Mouse (Mus musculus): Measurements from ENCODE around the gene Ngdn. TPM values are rescaled to one million over a fixed set of nuclear protein-coding genes. Genes with fewer than 3 reads are reported as not detected.
"Not testable (repeated sequence)": the region's sequence is repeated elsewhere in the genome, so short reads cannot be mapped to it uniquely, and the experiment has no call there.

The Ngdn gene
- polyA plus RNA-seq, 1 experiment from 2014 or later: 92.8 TPM

DNA sequence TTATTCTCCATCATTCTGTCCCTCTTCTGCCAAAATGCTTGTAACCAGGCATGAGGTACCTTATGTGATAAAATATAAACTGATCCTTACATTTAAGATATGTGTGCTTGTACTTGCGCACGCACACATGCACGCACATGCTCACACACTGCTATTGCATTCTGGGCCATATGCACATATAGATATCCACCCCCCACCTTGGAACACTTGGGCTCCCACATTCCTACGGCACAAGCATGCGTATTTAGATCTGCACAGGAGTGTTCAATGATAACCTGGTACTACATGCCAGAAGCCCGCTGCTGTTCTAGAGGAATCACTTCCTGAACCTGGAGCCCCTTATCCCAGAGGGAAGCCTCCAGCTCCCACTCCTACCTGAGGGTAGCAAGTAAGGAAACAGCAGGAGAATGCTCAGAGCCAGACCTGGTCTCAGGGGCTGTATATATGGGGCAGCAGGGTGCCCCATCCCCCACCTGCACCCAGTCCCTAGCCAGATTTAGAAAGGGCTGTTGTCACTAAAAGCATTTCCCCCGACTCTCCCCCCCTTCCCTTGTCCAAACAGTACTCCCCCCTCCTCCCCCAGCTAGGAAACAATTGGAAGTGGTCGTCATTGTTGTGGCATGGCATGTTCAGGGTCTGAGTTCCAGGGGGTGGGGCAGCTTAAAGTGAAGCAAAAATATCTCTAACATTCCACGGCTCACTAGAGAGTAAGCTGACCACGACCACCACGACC lies 21.0 kb upstream of the Ngdn start, which contains the start of gene Myh7:
TSS of gene Myh7 (minus strand) at position 491 of the 733 bp plus-strand sequence.
- ATAC-seq (replicated peaks; ENCODE audit: insufficient number of reproducible peaks, low FRiP score, low TSS enrichment, low read depth) (no peak), DNase-seq (ENCODE audit: low spot score) (no peak)
- no peaks in the 10 kb centered on the region for H3K36me3 ChIP-seq (replicated peaks; ENCODE audit: control insufficient read depth, insufficient read depth, low read depth, low read length)
- no peak within 1 kb of the TSS for H3K4me2 ChIP-seq (ENCODE audit: low read depth, low read length)
- peaks cover 3% of the 10 kb centered on the region for H3K4me1 ChIP-seq (ENCODE audit: control insufficient read depth, insufficient read depth, low read length)
- no peak within 1 kb of the TSS for H3K4me3 ChIP-seq (ENCODE audit: low read depth, low read length)
- no peaks in the 10 kb centered on the region for H3K9me3 ChIP-seq (replicated peaks; ENCODE audit: control insufficient read depth, low read length)
- WGBS: 52% methylated on average over 11 of the region's 11 CpGs
- H3K27me3 ChIP-seq (ENCODE audit: control insufficient read depth, insufficient read depth, low read length): no peaks in the 10 kb centered on the region
- peak within 1 kb of the TSS; percentile 22; the same call in 1 of the 2 replicates for H3K9ac ChIP-seq (replicated peaks; ENCODE audit: low read length)
- H3K27ac ChIP-seq (replicated peaks; ENCODE audit: low read depth, low read length): peak within 1 kb of the TSS; percentile 41; the same call in 1 of the 2 replicates

DNA sequence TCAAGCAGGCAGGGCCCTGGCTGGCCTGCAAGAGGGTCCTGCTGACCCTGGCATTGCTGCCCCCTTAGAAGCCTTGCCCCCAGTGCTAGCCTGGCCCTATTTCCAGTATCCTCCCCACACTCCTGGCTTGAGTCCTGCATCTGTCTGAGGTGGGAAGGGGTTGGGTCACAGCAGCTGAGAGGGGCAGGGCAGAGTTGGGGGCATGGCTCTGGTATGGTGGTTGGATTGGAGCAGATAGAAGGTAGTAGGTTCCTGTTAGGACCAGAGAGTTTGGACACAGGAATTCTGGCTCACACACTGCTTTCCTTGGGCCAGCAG lies 20.4 kb upstream of the Ngdn start:
- Histone ChIP-seq H3K4me3 (ENCODE audit: low read depth, low read length) (no peak overlapping the region), H3K36me3 (replicated peaks; ENCODE audit: control insufficient read depth, insufficient read depth, low read depth, low read length) (no peaks in the 10 kb centered on the region), H3K9ac (replicated peaks; ENCODE audit: low read length) (no peak overlapping the region), H3K27ac (replicated peaks; ENCODE audit: low read depth, low read length) (0 out of 2 replicates have a peak overlapping the region, but pooled peaks have one; percentile 41), H3K4me1 (ENCODE audit: control insufficient read depth, insufficient read depth, low read length) (peaks cover 3% of the 10 kb centered on the region), H3K4me2 (ENCODE audit: low read depth, low read length) (no peak overlapping the region), H3K9me3 (replicated peaks; ENCODE audit: control insufficient read depth, low read length) (no peaks in the 10 kb centered on the region), H3K27me3 (ENCODE audit: control insufficient read depth, insufficient read depth, low read length) (no peaks in the 10 kb centered on the region)
- no peak for ATAC-seq (replicated peaks; ENCODE audit: insufficient number of reproducible peaks, low FRiP score, low TSS enrichment, low read depth)
- no peak for DNase-seq (ENCODE audit: low spot score)

DNA sequence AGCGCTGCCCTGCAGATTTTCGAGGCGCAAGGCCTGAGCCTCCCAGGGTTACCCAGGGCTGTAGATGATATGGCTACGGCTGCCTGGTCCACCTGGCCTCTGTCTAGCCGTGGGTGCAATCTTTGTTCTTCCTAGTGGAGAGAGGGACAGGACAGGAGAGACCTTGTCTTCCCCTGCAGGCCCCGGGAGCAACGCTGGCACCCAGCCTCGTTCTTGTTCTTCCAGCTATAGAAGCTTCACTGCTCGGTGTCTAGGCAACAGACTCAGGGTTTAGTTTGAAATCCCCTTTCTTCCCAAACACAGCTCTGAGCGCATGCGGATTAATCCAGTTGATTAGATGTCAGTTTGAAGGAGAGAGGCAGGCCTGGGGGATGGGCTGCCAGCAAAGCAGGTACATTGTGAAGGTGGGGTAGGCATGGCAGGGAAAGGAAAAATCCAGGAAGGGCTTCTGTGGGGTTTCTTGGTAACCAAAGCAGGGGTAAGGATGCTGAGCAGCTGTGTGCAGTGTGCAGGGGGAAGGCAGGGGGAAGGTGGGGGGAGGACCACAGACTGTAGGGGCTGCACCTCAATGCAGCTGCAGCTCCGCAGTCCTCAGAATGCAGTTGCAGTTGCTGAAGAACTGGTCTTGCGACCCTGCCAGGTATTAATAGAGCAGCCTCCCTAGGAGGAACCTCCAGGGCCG lies 19.7 kb upstream of the Ngdn start:
- Histone ChIP-seq H3K27me3 (ENCODE audit: control insufficient read depth, insufficient read depth, low read length) (no peaks in the 10 kb centered on the region), H3K4me3 (ENCODE audit: low read depth, low read length) (no peak overlapping the region), H3K9ac (replicated peaks; ENCODE audit: low read length) (peak overlapping the region; percentile 22; the same call in 1 of the 2 replicates), H3K4me2 (ENCODE audit: low read depth, low read length) (no peak overlapping the region), H3K27ac (replicated peaks; ENCODE audit: low read depth, low read length) (peak overlapping the region; percentile 41), H3K9me3 (replicated peaks; ENCODE audit: control insufficient read depth, low read length) (no peaks in the 10 kb centered on the region), H3K36me3 (replicated peaks; ENCODE audit: control insufficient read depth, insufficient read depth, low read depth, low read length) (no peaks in the 10 kb centered on the region), H3K4me1 (ENCODE audit: control insufficient read depth, insufficient read depth, low read length) (peaks cover 3% of the 10 kb centered on the region)
- DNase-seq (ENCODE audit: low spot score) (peak; percentile 49), ATAC-seq (replicated peaks; ENCODE audit: insufficient number of reproducible peaks, low FRiP score, low TSS enrichment, low read depth) (peak; percentile 40; the same call in 1 of the 2 replicates)
- WGBS: 36% methylated on average over 14 of the region's 14 CpGs

DNA sequence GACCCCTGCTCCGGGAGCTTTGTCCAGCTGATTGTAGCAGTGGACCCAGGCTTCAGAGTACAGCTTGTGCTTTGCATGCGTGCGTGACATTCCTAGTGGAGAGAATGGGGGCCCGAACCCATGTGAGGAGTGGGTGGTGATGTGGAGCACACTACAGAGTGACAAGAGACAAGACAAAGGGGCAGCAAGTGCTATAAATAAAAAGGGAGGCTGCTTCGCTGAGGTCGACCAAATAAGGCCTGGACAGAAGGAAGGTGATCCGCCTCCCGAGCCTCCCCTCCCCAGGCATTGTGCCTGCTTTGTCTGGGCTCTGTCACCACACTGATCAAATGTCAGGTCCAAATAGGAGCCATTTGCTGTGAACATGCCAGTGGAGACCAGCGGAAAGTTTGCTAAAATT lies 18.5 kb upstream of the Ngdn start:
- peak; percentile 23 for DNase-seq (ENCODE audit: low spot score)
- H3K36me3 ChIP-seq (replicated peaks; ENCODE audit: control insufficient read depth, insufficient read depth, low read depth, low read length): no peaks in the 10 kb centered on the region

DNA sequence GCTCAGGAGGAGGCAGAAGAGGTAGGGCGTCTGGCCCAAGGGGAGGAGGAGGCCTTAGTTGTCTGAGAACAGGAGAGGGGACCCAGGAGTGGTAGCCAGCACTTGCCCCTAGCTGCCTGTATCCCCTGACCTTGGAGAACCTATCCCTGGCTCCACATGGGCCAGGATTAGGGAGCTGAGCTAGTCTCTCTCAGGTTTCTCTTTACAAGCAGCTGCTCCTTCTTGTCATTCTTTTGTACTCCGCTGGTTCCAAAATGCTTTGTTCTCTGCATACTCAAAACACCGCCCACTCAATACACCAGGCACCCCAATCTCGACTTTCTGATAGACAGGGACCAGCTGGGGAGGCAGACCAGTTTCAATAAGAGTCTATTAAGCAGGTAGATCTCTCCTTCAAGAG lies 18.0 kb upstream of the Ngdn start:
- no peak overlapping the region for H3K9ac ChIP-seq (replicated peaks; ENCODE audit: low read length)
- ATAC-seq (replicated peaks; ENCODE audit: insufficient number of reproducible peaks, low FRiP score, low TSS enrichment, low read depth) (peak; percentile 51; the same call in 1 of the 2 replicates), DNase-seq (ENCODE audit: low spot score) (peak; percentile 30)
- H3K27me3 ChIP-seq (ENCODE audit: control insufficient read depth, insufficient read depth, low read length): no peaks in the 10 kb centered on the region
- 45% methylated on average over 4 of the region's 4 CpGs for WGBS
- no peaks in the 10 kb centered on the region for H3K36me3 ChIP-seq (replicated peaks; ENCODE audit: control insufficient read depth, insufficient read depth, low read depth, low read length)
- H3K27ac ChIP-seq (replicated peaks; ENCODE audit: low read depth, low read length): peak overlapping the region; percentile 54
- no peaks in the 10 kb centered on the region for H3K9me3 ChIP-seq (replicated peaks; ENCODE audit: control insufficient read depth, low read length)
- H3K4me2 ChIP-seq (ENCODE audit: low read depth, low read length): no peak overlapping the region
- no peak overlapping the region for H3K4me3 ChIP-seq (ENCODE audit: low read depth, low read length)
- H3K4me1 ChIP-seq (ENCODE audit: control insufficient read depth, insufficient read depth, low read length): peaks cover 3% of the 10 kb centered on the region

More for the DNA sequence above, 18.5 kb upstream of the Ngdn start:
- 47% methylated on average over 9 of the region's 9 CpGs for WGBS
- H3K27me3 ChIP-seq (ENCODE audit: control insufficient read depth, insufficient read depth, low read length): no peaks in the 10 kb centered on the region
- H3K9ac ChIP-seq (replicated peaks; ENCODE audit: low read length): no peak overlapping the region
- peak; percentile 25 for ATAC-seq (replicated peaks; ENCODE audit: insufficient number of reproducible peaks, low FRiP score, low TSS enrichment, low read depth)
- no peak overlapping the region for H3K4me2 ChIP-seq (ENCODE audit: low read depth, low read length)
- H3K4me1 ChIP-seq (ENCODE audit: control insufficient read depth, insufficient read depth, low read length): peaks cover 3% of the 10 kb centered on the region
- H3K27ac ChIP-seq (replicated peaks; ENCODE audit: low read depth, low read length): peak overlapping the region; percentile 54
- H3K4me3 ChIP-seq (ENCODE audit: low read depth, low read length): no peak overlapping the region
- H3K9me3 ChIP-seq (replicated peaks; ENCODE audit: control insufficient read depth, low read length): no peaks in the 10 kb centered on the region

DNA sequence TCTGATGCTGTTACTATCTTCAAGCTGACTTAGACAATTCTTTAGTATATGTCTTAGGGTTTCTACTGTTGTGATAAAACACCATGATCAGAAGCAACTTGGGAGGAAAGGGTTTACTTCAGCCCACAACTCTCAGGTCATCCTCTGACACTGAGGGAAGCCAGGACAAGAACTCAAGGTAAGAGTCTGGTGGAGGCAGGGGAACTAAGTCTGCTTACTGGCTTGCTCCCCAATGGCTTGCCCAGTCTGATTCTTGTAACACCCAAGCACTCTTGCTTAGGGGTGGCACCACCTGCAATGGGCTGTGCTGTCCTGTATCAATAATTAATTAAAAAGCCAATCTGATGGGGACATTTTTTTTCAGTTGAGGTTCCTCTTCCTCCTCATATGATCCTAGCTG lies 16.6 kb upstream of the Ngdn start:
- Histone ChIP-seq H3K4me3 (ENCODE audit: low read depth, low read length) (no peak overlapping the region), H3K27ac (replicated peaks; ENCODE audit: low read depth, low read length) (no peak overlapping the region), H3K4me2 (ENCODE audit: low read depth, low read length) (no peak overlapping the region), H3K9ac (replicated peaks; ENCODE audit: low read length) (no peak overlapping the region), H3K4me1 (ENCODE audit: control insufficient read depth, insufficient read depth, low read length) (peaks cover 3% of the 10 kb centered on the region), H3K9me3 (replicated peaks; ENCODE audit: control insufficient read depth, low read length) (no peaks in the 10 kb centered on the region), H3K36me3 (replicated peaks; ENCODE audit: control insufficient read depth, insufficient read depth, low read depth, low read length) (no peaks in the 10 kb centered on the region), H3K27me3 (ENCODE audit: control insufficient read depth, insufficient read depth, low read length) (no peaks in the 10 kb centered on the region)
- ATAC-seq (replicated peaks; ENCODE audit: insufficient number of reproducible peaks, low FRiP score, low TSS enrichment, low read depth) (no peak), DNase-seq (ENCODE audit: low spot score) (no peak)

DNA sequence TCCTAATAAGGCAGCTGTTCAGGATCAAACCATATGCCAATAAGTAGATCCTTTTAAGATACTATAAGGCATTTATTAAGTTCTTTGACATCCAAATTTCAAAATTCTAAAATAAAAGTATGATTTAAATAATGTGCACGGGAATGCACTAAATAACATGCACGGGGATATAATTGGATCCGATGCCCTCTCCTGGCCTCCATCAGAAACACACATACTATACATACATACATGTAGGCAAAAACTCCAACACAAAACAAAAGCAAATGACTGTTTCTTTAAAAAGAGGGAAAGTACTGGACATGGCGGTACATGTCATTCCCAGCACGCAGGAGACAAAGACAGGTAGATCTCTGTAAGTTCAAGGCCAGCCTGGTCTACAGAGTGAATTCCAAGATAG lies 15.4 kb upstream of the Ngdn start:
- H3K4me1 ChIP-seq (ENCODE audit: control insufficient read depth, insufficient read depth, low read length); H3K36me3 ChIP-seq (replicated peaks; ENCODE audit: control insufficient read depth, insufficient read depth, low read depth, low read length); DNase-seq (ENCODE audit: low spot score); H3K4me2 ChIP-seq (ENCODE audit: low read depth, low read length); H3K27ac ChIP-seq (replicated peaks; ENCODE audit: low read depth, low read length); ATAC-seq (replicated peaks; ENCODE audit: insufficient number of reproducible peaks, low FRiP score, low TSS enrichment, low read depth); H3K27me3 ChIP-seq (ENCODE audit: control insufficient read depth, insufficient read depth, low read length); H3K4me3 ChIP-seq (ENCODE audit: low read depth, low read length); H3K9ac ChIP-seq (replicated peaks; ENCODE audit: low read length); H3K9me3 ChIP-seq (replicated peaks; ENCODE audit: control insufficient read depth, low read length): not testable (repeated sequence)
- 82% methylated on average over 5 of the region's 5 CpGs for WGBS

DNA sequence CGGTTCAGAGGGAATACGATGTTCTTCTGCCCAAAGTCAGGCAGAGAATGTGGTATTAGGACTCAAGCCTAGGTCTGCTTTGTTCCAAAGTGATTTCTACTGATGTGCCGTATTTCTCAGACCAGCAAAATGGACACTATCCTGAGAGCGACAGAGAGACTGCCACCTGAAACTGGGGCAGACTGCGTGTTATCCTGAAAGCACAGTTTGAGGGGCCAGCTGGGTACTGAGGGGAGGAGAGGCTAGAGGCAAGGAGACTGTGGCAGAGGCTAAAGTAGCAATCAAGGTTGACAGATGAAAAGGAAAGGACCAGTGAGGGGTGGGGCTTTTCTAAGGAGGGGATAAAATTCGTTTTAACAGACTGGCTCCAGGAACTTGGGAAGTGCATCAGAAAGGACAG lies 14.4 kb upstream of the Ngdn start:
- Histone ChIP-seq H3K9me3 (replicated peaks; ENCODE audit: control insufficient read depth, low read length) (no peaks in the 10 kb centered on the region), H3K27me3 (ENCODE audit: control insufficient read depth, insufficient read depth, low read length) (no peaks in the 10 kb centered on the region), H3K9ac (replicated peaks; ENCODE audit: low read length) (no peak overlapping the region), H3K36me3 (replicated peaks; ENCODE audit: control insufficient read depth, insufficient read depth, low read depth, low read length) (no peaks in the 10 kb centered on the region), H3K27ac (replicated peaks; ENCODE audit: low read depth, low read length) (no peak overlapping the region), H3K4me2 (ENCODE audit: low read depth, low read length) (no peak overlapping the region), H3K4me1 (ENCODE audit: control insufficient read depth, insufficient read depth, low read length) (no peaks in the 10 kb centered on the region; the same call in 1 of the 2 replicates), H3K4me3 (ENCODE audit: low read depth, low read length) (no peak overlapping the region)
- ATAC-seq (replicated peaks; ENCODE audit: insufficient number of reproducible peaks, low FRiP score, low TSS enrichment, low read depth) (no peak), DNase-seq (ENCODE audit: low spot score) (no peak)
- 78% methylated on average over 6 of the region's 6 CpGs for WGBS
